Mouse (Mus musculus) hindbrain, embryonic 10.5 days (tissue): ENCODE measurements around the gene Me3. TPM values are rescaled to one million over a fixed set of nuclear protein-coding genes. Genes with fewer than 3 reads are reported as not detected.

Experiments
- DNase-seq: peaks from one replicate; pipeline ENCODE4 v3.0.0-alpha.2; 2017; ENCODE audit warnings: low spot score
- H3K27ac ChIP-seq: fragments of 300-500 bp; sonication (generic); 2 replicates; pipeline ENCODE4 v1.5.1; 2016; ENCODE audit warnings: mild to moderate bottlenecking, moderate library complexity
- H3K27me3 ChIP-seq: fragments of 300-500 bp; sonication (generic); 2 replicates; pipeline ENCODE4 v1.6.1; 2016; ENCODE audit warnings: mild to moderate bottlenecking; ENCODE audit not compliant: poor library complexity, insufficient read depth, severe bottlenecking
- H3K36me3 ChIP-seq: fragments of 300-500 bp; sonication (generic); 2 replicates; pipeline ENCODE4 v1.6.1; 2016; ENCODE audit warnings: mild to moderate bottlenecking, moderate library complexity
- H3K4me1 ChIP-seq: fragments of 300-500 bp; sonication (generic); replicated peaks from 2 replicates; pipeline ENCODE4 v1.6.1; 2016; ENCODE audit warnings: mild to moderate bottlenecking
- H3K4me3 ChIP-seq: fragments of 300-500 bp; sonication (generic); 2 replicates; pipeline ENCODE4 v1.5.1; 2016; ENCODE audit warnings: mild to moderate bottlenecking, moderate library complexity
- H3K9me3 ChIP-seq: fragments of 300-500 bp; sonication (generic); 2 replicates; pipeline ENCODE4 v1.6.1; 2016; ENCODE audit warnings: mild to moderate bottlenecking, moderate library complexity
- WGBS: fragments of 180-500 bp; shearing (Covaris S2); methylation state at CpG from one replicate; pipeline ENCODE4 v1.1.7; 2016; 5-methylcytosine and 5-hydroxymethylcytosine counted together
- polyA plus RNA-seq: library from polyadenylated mRNA; unstranded; fragments of >200 nt; fragmentation: Nextera tagmentation; extraction: Ambion mirVana; gene quantifications from 2 replicates; pipeline ENCODE4 v1.2.1, GENCODE M21; 2016

The Me3 gene
- polyA plus RNA-seq, 1 experiment from 2014 or later: 3.3 TPM

DNA sequence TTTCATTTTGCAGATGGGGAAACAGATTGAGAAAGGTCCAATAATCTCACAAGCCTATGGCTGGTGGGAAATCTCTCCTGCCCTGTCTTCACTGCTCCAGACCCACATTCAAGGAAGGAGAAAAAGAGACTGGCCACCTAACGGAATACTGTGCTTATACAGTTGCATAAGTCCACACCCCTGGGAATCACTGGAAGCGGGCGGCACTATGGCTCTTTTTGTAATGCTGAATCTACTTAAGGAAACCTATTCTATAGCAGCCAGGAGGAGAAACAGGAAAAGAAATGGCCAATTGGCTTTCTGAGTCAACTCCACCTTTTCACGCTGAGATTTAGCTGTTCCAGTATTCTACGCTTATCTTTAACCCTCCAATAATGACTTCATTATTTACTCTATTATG, 140.7 kb downstream of the Me3 start:
- no peak for DNase-seq
- Histone ChIP-seq H3K4me3 (no peak overlapping the region), H3K27me3 (peaks cover 26% of the 10 kb centered on the region; the same call in 1 of the 2 replicates), H3K27ac (no peak overlapping the region), H3K4me1 (peaks cover 33% of the 10 kb centered on the region), H3K9me3 (no peaks in the 10 kb centered on the region), H3K36me3 (no peaks in the 10 kb centered on the region)
- WGBS: 84% methylated on average over 5 of the region's 5 CpGs

- H3K27me3 ChIP-seq: peaks cover 29% of the 10 kb centered on the region; the same call in 1 of the 2 replicates
- no peaks in the 10 kb centered on the region for H3K9me3 ChIP-seq
- no peaks in the 10 kb centered on the region for H3K36me3 ChIP-seq
- DNase-seq: no peak
- no peak overlapping the region for H3K4me3 ChIP-seq
- peak overlapping the region; percentile 67; the same call in 1 of the 2 replicates for H3K27ac ChIP-seq
- WGBS: 54% methylated on average over 3 of the region's 3 CpGs
- H3K4me1 ChIP-seq: peaks cover 33% of the 10 kb centered on the region
Observed at GRCm38 (mm10) chr7:89773352-89773921, 141.2 kb downstream of the Me3 start.

DNA sequence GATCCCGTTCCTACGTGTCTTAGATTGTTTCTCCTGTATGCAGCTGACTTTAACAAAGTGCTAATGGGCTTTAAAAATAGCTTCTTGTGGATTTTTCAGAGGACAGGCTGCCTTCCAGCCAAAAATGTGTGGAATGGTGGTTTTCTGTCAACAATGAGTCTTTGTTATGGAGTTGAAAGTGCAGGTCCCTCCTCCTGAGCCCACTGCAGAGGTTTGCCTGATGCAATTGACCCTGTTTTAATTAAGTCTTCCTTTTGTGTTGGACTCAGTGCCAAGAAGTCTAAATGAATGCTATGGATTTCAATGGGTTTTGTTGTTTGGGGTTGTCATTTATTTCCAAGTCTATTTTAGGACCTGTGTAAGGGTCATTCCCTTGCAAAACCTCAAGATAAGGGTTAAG, 141.7 kb downstream of the Me3 start:
- peak overlapping the region; percentile 67; the same call in 1 of the 2 replicates for H3K27ac ChIP-seq
- H3K27me3 ChIP-seq: peaks cover 34% of the 10 kb centered on the region
- peaks cover 31% of the 10 kb centered on the region for H3K4me1 ChIP-seq
- no peaks in the 10 kb centered on the region for H3K36me3 ChIP-seq
- no peak overlapping the region for H3K4me3 ChIP-seq
- no peaks in the 10 kb centered on the region for H3K9me3 ChIP-seq
- 12% methylated on average over 2 of the region's 2 CpGs for WGBS
- no peak for DNase-seq

GRCm38 (mm10) chr7:89775848-89776247, 143.7 kb downstream of the Me3 start:
- no peak overlapping the region for H3K4me3 ChIP-seq
- H3K4me1 ChIP-seq: peaks cover 14% of the 10 kb centered on the region
- no peak overlapping the region for H3K27ac ChIP-seq
- no peak for DNase-seq
- H3K36me3 ChIP-seq: no peaks in the 10 kb centered on the region
- H3K9me3 ChIP-seq: no peaks in the 10 kb centered on the region
- H3K27me3 ChIP-seq: peaks cover 29% of the 10 kb centered on the region
- WGBS: 97% methylated on average over 2 of the region's 2 CpGs

DNA sequence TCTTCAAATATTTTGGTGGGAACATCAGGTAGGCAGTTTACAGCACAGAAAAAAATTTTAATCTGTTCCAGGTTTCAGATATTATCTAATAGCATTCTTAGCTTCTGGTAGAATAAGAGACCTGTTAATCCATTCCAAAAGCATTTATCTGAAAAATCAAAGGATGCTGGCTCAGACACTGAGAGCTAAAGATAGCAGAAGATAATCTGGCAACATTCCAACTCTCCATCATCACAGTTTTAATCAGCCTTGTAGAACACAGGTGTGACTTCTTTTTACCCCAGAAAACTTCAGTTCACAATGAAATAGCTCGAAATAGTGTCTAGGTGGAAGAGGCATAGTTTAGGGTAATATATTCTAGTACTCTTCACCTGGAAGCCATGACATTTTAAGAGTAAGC, 149.2 kb downstream of the Me3 start:
- Histone ChIP-seq H3K4me3 (no peak overlapping the region), H3K4me1 (no peaks in the 10 kb centered on the region; the same call in 1 of the 2 replicates), H3K27me3 (peaks cover 19% of the 10 kb centered on the region), H3K36me3 (no peaks in the 10 kb centered on the region), H3K9me3 (no peaks in the 10 kb centered on the region), H3K27ac (no peak overlapping the region)
- WGBS: 87% methylated on average over 1 of the region's 1 CpGs
- no peak for DNase-seq

DNA sequence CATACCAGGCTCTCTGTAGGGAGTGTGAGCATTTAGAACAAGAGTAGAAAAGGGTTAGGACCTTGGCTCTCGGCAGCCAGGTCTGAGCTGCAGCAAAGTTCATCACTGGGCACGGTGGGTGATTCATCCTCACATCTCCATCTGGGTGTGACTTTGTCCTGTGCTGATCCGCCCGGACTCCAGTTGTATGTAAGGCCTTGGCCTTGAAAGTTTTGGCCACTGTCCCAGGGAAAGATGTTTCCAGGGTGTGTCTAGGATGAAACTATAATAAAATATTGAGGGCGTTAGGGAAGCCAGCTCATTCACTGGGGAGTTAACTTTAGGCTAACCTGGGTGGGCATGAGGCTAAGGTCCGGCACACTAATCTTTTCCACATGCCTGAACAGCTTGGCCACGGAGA, 155.5 kb downstream of the Me3 start:
- H3K36me3 ChIP-seq: no peaks in the 10 kb centered on the region
- no peak overlapping the region for H3K27ac ChIP-seq
- H3K4me1 ChIP-seq: no peaks in the 10 kb centered on the region
- no peaks in the 10 kb centered on the region for H3K9me3 ChIP-seq
- DNase-seq: no peak
- 84% methylated on average over 7 of the region's 7 CpGs for WGBS
- H3K27me3 ChIP-seq: no peaks in the 10 kb centered on the region
- no peak overlapping the region for H3K4me3 ChIP-seq

GRCm38 (mm10) chr7:89792576-89792975, 160.4 kb downstream of the Me3 start:
- H3K4me3 ChIP-seq: no peak overlapping the region
- H3K27me3 ChIP-seq: no peaks in the 10 kb centered on the region
- H3K4me1 ChIP-seq: peaks cover 17% of the 10 kb centered on the region
- no peak overlapping the region for H3K27ac ChIP-seq
- DNase-seq: no peak
- H3K36me3 ChIP-seq: no peaks in the 10 kb centered on the region
- WGBS: 91% methylated on average over 1 of the region's 1 CpGs
- no peaks in the 10 kb centered on the region for H3K9me3 ChIP-seq

GRCm38 (mm10) chr7:89795366-89795765, 163.2 kb downstream of the Me3 start:
- Histone ChIP-seq H3K4me1 (peaks cover 26% of the 10 kb centered on the region), H3K9me3 (no peaks in the 10 kb centered on the region), H3K27me3 (no peaks in the 10 kb centered on the region), H3K36me3 (no peaks in the 10 kb centered on the region), H3K4me3 (no peak overlapping the region), H3K27ac (no peak overlapping the region)
- DNase-seq: no peak
- WGBS: 72% methylated on average over 3 of the region's 3 CpGs

DNA sequence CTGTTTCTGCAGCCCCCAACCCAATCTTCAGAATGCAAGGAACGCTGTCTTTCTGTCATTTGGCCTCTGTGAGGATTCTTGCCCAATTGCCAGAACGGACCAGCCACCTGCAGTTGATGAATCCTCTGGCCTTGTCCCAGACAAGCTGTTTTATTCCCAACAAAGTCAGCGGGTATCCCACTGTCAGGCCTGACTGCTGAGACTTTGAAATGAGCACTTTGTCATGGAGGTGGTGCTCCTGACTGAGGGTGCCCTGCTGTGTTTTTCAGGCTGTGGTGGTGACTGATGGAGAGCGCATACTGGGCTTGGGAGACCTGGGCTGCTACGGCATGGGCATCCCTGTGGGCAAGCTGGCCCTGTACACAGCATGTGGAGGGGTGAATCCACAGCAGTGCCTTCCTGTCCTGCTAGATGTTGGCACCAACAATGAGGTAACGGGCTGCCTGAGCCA, 164.2 kb downstream of the Me3 start:
- no peaks in the 10 kb centered on the region for H3K36me3 ChIP-seq
- DNase-seq: no peak
- H3K4me3 ChIP-seq: no peak overlapping the region
- no peaks in the 10 kb centered on the region for H3K27me3 ChIP-seq
- H3K9me3 ChIP-seq: no peaks in the 10 kb centered on the region
- 15% methylated on average over 6 of the region's 6 CpGs for WGBS
- peak overlapping the region; percentile 40; the same call in 1 of the 2 replicates for H3K27ac ChIP-seq
- H3K4me1 ChIP-seq: peaks cover 26% of the 10 kb centered on the region

GRCm38 (mm10) chr7:89798358-89799020, 166.3 kb downstream of the Me3 start:
- no peak for DNase-seq
- no peak overlapping the region for H3K4me3 ChIP-seq
- H3K9me3 ChIP-seq: no peaks in the 10 kb centered on the region
- H3K27me3 ChIP-seq: no peaks in the 10 kb centered on the region
- 44% methylated on average over 8 of the region's 8 CpGs for WGBS
- H3K36me3 ChIP-seq: no peaks in the 10 kb centered on the region
- peaks cover 30% of the 10 kb centered on the region for H3K4me1 ChIP-seq
- H3K27ac ChIP-seq: peak overlapping the region; percentile 64; the same call in 1 of the 2 replicates

DNA sequence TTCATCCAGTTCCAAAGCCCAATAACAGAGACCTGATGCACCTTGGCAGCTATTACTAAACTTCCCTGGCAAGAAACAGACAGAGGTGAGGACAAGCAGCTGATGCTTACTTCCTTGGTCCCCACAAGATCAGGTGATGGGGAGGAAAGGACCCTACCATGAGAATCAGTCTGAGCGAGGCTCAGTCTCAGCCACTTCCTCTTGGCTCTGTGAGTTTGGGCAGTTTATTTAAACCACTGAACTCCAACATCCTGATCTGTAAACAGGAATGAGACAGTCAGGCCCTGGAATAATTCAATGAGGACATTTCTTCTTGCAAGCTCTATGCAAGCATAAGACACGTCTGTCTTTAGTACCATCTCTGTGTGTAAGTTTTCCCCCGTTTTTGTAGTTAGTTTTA, 170.3 kb downstream of the Me3 start:
- WGBS: 81% methylated on average over 3 of the region's 3 CpGs
- Histone ChIP-seq H3K4me3 (no peak overlapping the region), H3K36me3 (no peaks in the 10 kb centered on the region)

GRCm38 (mm10) chr7:89803966-89804365, 171.8 kb downstream of the Me3 start:
- H3K9me3 ChIP-seq: no peaks in the 10 kb centered on the region
- DNase-seq: no peak
- H3K27ac ChIP-seq: no peak overlapping the region
- no peaks in the 10 kb centered on the region for H3K27me3 ChIP-seq
- H3K4me3 ChIP-seq: no peak overlapping the region
- no peaks in the 10 kb centered on the region for H3K36me3 ChIP-seq
- peaks cover 5% of the 10 kb centered on the region; the same call in 1 of the 2 replicates for H3K4me1 ChIP-seq
- WGBS: 91% methylated on average over 4 of the region's 4 CpGs

More for the DNA sequence above, 170.3 kb downstream of the Me3 start:
- no peak overlapping the region for H3K27ac ChIP-seq
- peaks cover 14% of the 10 kb centered on the region; the same call in 1 of the 2 replicates for H3K4me1 ChIP-seq
- no peak for DNase-seq
- no peaks in the 10 kb centered on the region for H3K9me3 ChIP-seq
- no peaks in the 10 kb centered on the region for H3K27me3 ChIP-seq

- Histone ChIP-seq H3K4me3 (no peak overlapping the region), H3K4me1 (no peaks in the 10 kb centered on the region), H3K36me3 (no peaks in the 10 kb centered on the region), H3K27ac (no peak overlapping the region), H3K27me3 (no peaks in the 10 kb centered on the region), H3K9me3 (no peaks in the 10 kb centered on the region)
- DNase-seq: no peak
- WGBS: 64% methylated on average over 2 of the region's 2 CpGs
Observed at GRCm38 (mm10) chr7:89809400-89809799, 177.2 kb downstream of the Me3 start.
